Mouse (Mus musculus) MEL (cell line): Measurements from ENCODE around the gene Cog7.

Experiments used
- CHD2 ChIP-seq: IDR thresholded peaks from 2 replicates; pipeline ENCODE4 v1.6.1; 2011; ENCODE audit warnings: low read length, improper control_type of control experiment
- CTCF ChIP-seq, 3 experiments: IDR thresholded peaks in 2 of 3; conservative IDR thresholded peaks in 1 of 3; 2 replicates each; pipeline ENCODE4 v1.5.1; 2011 to 2012; ENCODE audit warnings: low read length in 3 of 3, low read depth in 2 of 3, mild to moderate bottlenecking in 2 of 3, improper control_type of control experiment in 1 of 3, inconsistent platforms in 1 of 3, mixed read lengths in 1 of 3, moderate library complexity in 1 of 3; ENCODE audit not compliant: control insufficient read depth in 1 of 3, insufficient read depth in 1 of 3, poor library complexity in 1 of 3, severe bottlenecking in 1 of 3
- EP300 ChIP-seq, 2 experiments: IDR thresholded peaks; 2 replicates each; pipeline ENCODE4 v1.6.1; 2011; ENCODE audit warnings: improper control_type of control experiment in 2 of 2, low read length in 2 of 2, low read depth in 1 of 2, mild to moderate bottlenecking in 1 of 2
- HCFC1 ChIP-seq: IDR thresholded peaks from 2 replicates; pipeline ENCODE4 v1.6.1; 2012; ENCODE audit warnings: low read depth, mild to moderate bottlenecking, inconsistent platforms, low read length, improper control_type of control experiment, moderate library complexity
- JUND ChIP-seq: IDR thresholded peaks from 2 replicates; pipeline ENCODE4 v1.6.1; 2011; ENCODE audit warnings: low read depth, mild to moderate bottlenecking, improper control_type of control experiment, low read length
- KAT2A ChIP-seq: conservative IDR thresholded peaks from 2 replicates; pipeline ENCODE4 v1.6.1; 2012; ENCODE audit warnings: low read depth, low read length, improper control_type of control experiment, inconsistent platforms
- MAX ChIP-seq: IDR thresholded peaks from 2 replicates; pipeline ENCODE4 v1.6.1; 2011; ENCODE audit warnings: low read length, improper control_type of control experiment
- MYC ChIP-seq: IDR thresholded peaks from 2 replicates; pipeline ENCODE4 v1.6.1; 2011; ENCODE audit warnings: low read depth, mild to moderate bottlenecking, low read length, improper control_type of control experiment, moderate library complexity
- NELFE ChIP-seq: IDR thresholded peaks from 2 replicates; pipeline ENCODE4 v1.6.1; 2011; ENCODE audit warnings: low read depth, low read length, improper control_type of control experiment
- POLR2A ChIP-seq, 2 experiments: IDR thresholded peaks; 2 replicates each; pipeline ENCODE4 v1.6.1; 2011 to 2012; ENCODE audit warnings: low read length in 2 of 2, mild to moderate bottlenecking in 2 of 2, control low read depth in 1 of 2, improper control_type of control experiment in 1 of 2, low read depth in 1 of 2, moderate library complexity in 1 of 2; ENCODE audit not compliant: control insufficient read depth in 1 of 2, insufficient read depth in 1 of 2, poor library complexity in 1 of 2
- TBP ChIP-seq: IDR thresholded peaks from 2 replicates; pipeline ENCODE4 v1.8.0; 2011; ENCODE audit warnings: low read depth, low read length, improper control_type of control experiment
- UBTF ChIP-seq: IDR thresholded peaks from 2 replicates; pipeline ENCODE4 v1.6.1; 2012; ENCODE audit warnings: low read depth, mild to moderate bottlenecking, inconsistent platforms, low read length, improper control_type of control experiment, moderate library complexity, borderline replicate concordance; ENCODE audit not compliant: insufficient read depth
- USF2 ChIP-seq, 2 experiments: IDR thresholded peaks; 2 replicates each; pipeline ENCODE4 v1.6.1; 2011 to 2012; ENCODE audit warnings: improper control_type of control experiment in 2 of 2, low read length in 2 of 2, borderline replicate concordance in 1 of 2, inconsistent platforms in 1 of 2, low read depth in 1 of 2, mild to moderate bottlenecking in 1 of 2; ENCODE audit not compliant: insufficient read depth in 1 of 2
- ZKSCAN1 ChIP-seq: IDR thresholded peaks from 2 replicates; pipeline ENCODE4 v1.6.1; 2012; ENCODE audit warnings: low read depth, mild to moderate bottlenecking, inconsistent platforms, low read length, improper control_type of control experiment, moderate library complexity

DNA sequence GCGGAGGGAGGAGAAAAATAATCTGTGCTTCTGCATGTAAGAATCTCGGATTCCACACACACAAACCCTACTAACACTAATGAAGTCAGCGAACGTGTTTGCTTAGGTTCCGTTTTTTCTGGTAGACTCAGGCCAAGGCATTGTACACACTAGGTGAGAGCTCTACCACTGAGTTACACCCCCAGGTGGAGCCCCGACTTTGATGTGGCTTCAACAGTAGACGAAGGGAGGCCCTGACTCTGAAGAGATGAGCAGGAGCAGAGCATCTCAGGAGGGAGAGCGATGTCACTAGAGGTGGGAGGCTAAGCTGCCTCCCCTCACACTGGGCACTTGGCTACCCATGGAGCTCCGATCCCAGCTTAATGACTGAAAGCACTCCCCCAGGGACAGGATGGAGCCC lies 12.7 kb downstream of the Cog7 start:
- TF ChIP-seq UBTF (no peak), MAX (no peak), CTCF (IDR thresholded peaks at IDR 0.05 in 2 of 3, conservative IDR thresholded peaks at IDR 0.05 in 1 of 3; ENCODE audit: control insufficient read depth in 1 of 3, insufficient read depth in 1 of 3, low read depth in 2 of 3, low read length in 3 of 3, poor library complexity in 1 of 3, severe bottlenecking in 1 of 3) (no peak), CHD2 (no peak), JUND (no peak), USF2 (IDR thresholded peaks at IDR 0.05; ENCODE audit: borderline replicate concordance in 1 of 2, insufficient read depth in 1 of 2, low read depth in 1 of 2, low read length in 2 of 2) (no peak), POLR2A (IDR thresholded peaks at IDR 0.05; ENCODE audit: control insufficient read depth in 1 of 2, insufficient read depth in 1 of 2, low read depth in 1 of 2, low read length in 2 of 2, poor library complexity in 1 of 2) (no peak), EP300 (IDR thresholded peaks at IDR 0.05; ENCODE audit: low read depth in 1 of 2, low read length in 2 of 2) (no peak), ZKSCAN1 (no peak), NELFE (no peak), KAT2A (no peak), TBP (no peak), HCFC1 (no peak), MYC (no peak)
